Mouse (Mus musculus): Measurements from ENCODE around the gene Carmil3. TPM values are rescaled to one million over a fixed set of nuclear protein-coding genes. Genes with fewer than 3 reads are reported as not detected.

Carmil3 gene
- total and polyA plus RNA-seq, 3 experiments = 0.27 to 2.6 TPM; not detected in 1

GRCm38 (mm10) chr14:55491291-55491833, 911 bp downstream of the Carmil3 start:
- H3K36me3 ChIP-seq (ENCODE audit: control insufficient read depth in 1 of 2, insufficient read depth in 2 of 2, low read length in 2 of 2) = peaks cover 0 to 5% of the 10 kb centered on the region in 2 experiments; a peak in 2 of 4 replicates
- no peaks in the 10 kb centered on the region for H3K79me2 ChIP-seq (ENCODE audit: control insufficient read depth, insufficient read depth, low read length, poor library complexity)
- no peaks in the 10 kb centered on the region for H3K9me3 ChIP-seq (replicated peaks; ENCODE audit: insufficient read depth, low read length)
- H3K4me1 ChIP-seq (ENCODE audit: control insufficient read depth in 1 of 2, insufficient read depth in 2 of 2, low read length in 2 of 2) = peaks cover 0 to 10% of the 10 kb centered on the region in 2 experiments; a peak in 2 of 4 replicates
- H3K27me3 ChIP-seq (ENCODE audit: control insufficient read depth in 1 of 2, insufficient read depth in 2 of 2, low read length in 2 of 2) = no peaks in the 10 kb centered on the region
- H3K9ac ChIP-seq (ENCODE audit: control insufficient read depth, low read depth, low read length, poor library complexity, severe bottlenecking) = peak overlapping the region; percentile 67
- H3K4me3 ChIP-seq (ENCODE audit: control insufficient read depth in 1 of 2, insufficient read depth in 1 of 2, low read depth in 2 of 2, low read length in 2 of 2) = peak overlapping the region; percentile 45 to 67
- TF ChIP-seq GATA1 (IDR thresholded peaks at IDR 0.05; ENCODE audit: low read depth, low read length) (peak; percentile 46; the same call in 1 of the 2 replicates), TCF12 (IDR thresholded peaks at IDR 0.05; ENCODE audit: low read depth, low read length) (no peak), MXI1 (IDR thresholded peaks at IDR 0.05; ENCODE audit: low read depth, low read length) (peak; percentile 69), E2F4 (IDR thresholded peaks at IDR 0.05; ENCODE audit: borderline replicate concordance, low read depth, low read length) (no peak), TBP (IDR thresholded peaks at IDR 0.05; ENCODE audit: low read depth, low read length) (no peak), CTCF (IDR thresholded peaks at IDR 0.05 in 2 of 3, conservative IDR thresholded peaks at IDR 0.05 in 1 of 3; ENCODE audit: control insufficient read depth in 1 of 3, insufficient read depth in 1 of 3, low read depth in 2 of 3, low read length in 3 of 3, poor library complexity in 1 of 3, severe bottlenecking in 1 of 3) (peak in 1 of 3 experiments; percentile 7; a peak in 1 of 6 replicates), POLR2AphosphoS2 (IDR thresholded peaks at IDR 0.05; ENCODE audit: low read length) (no peak), ELF1 (IDR thresholded peaks at IDR 0.05; ENCODE audit: low read depth, low read length) (0 out of 2 replicates have a peak, but pooled peaks have one; percentile 35), USF1 (IDR thresholded peaks at IDR 0.05; ENCODE audit: low read depth, low read length) (no peak), MYB (IDR thresholded peaks at IDR 0.05; ENCODE audit: low read depth, low read length) (no peak), JUND (IDR thresholded peaks at IDR 0.05; ENCODE audit: low read depth, low read length) (no peak), UBTF (IDR thresholded peaks at IDR 0.05; ENCODE audit: borderline replicate concordance, insufficient read depth, low read depth, low read length) (no peak), HCFC1 (IDR thresholded peaks at IDR 0.05; ENCODE audit: low read depth, low read length) (peak; percentile 33; the same call in 1 of the 2 replicates), NELFE (IDR thresholded peaks at IDR 0.05; ENCODE audit: low read depth, low read length) (0 out of 2 replicates have a peak, but pooled peaks have one; percentile 16), EP300 (IDR thresholded peaks at IDR 0.05; ENCODE audit: low read depth in 1 of 2, low read length in 2 of 2) (peak; percentile 14 to 44; a peak in 2 of 4 replicates), ZKSCAN1 (IDR thresholded peaks at IDR 0.05; ENCODE audit: low read depth, low read length) (no peak), RCOR1 (IDR thresholded peaks at IDR 0.05; ENCODE audit: low read depth, low read length) (0 out of 2 replicates have a peak, but pooled peaks have one; percentile 47), MAFK (IDR thresholded peaks at IDR 0.05; ENCODE audit: borderline replicate concordance, low read depth, low read length) (no peak), MAZ (IDR thresholded peaks at IDR 0.05; ENCODE audit: low read depth, low read length) (peak; percentile 95), SIN3A (IDR thresholded peaks at IDR 0.05; ENCODE audit: low read length) (peak; percentile 92)
- no peak overlapping the region for H3K27ac ChIP-seq (ENCODE audit: control insufficient read depth, low read depth, low read length)
- peak; percentile 73 for DNase-seq (ENCODE audit: low read depth, low spot score)

- TF ChIP-seq MXI1 (IDR thresholded peaks at IDR 0.05; ENCODE audit: low read depth, low read length) (no peak), TAL1 (IDR thresholded peaks at IDR 0.05; ENCODE audit: low read length) (no peak), RAD21 (IDR thresholded peaks at IDR 0.05; ENCODE audit: low read depth, low read length) (no peak), ZMIZ1 (IDR thresholded peaks at IDR 0.05; ENCODE audit: low read depth, low read length) (no peak)
- H3K79me2 ChIP-seq (ENCODE audit: control insufficient read depth, insufficient read depth, low read length, poor library complexity) = no peaks in the 10 kb centered on the region
- H3K4me3 ChIP-seq (ENCODE audit: control insufficient read depth in 1 of 2, insufficient read depth in 1 of 2, low read depth in 2 of 2, low read length in 2 of 2) = no peak overlapping the region
- H3K4me1 ChIP-seq (ENCODE audit: control insufficient read depth in 1 of 2, insufficient read depth in 2 of 2, low read length in 2 of 2) = peaks cover 0 to 5% of the 10 kb centered on the region in 2 experiments; a peak in 2 of 4 replicates
- H3K27ac ChIP-seq (ENCODE audit: control insufficient read depth, low read depth, low read length) = no peak overlapping the region
- H3K9ac ChIP-seq (ENCODE audit: control insufficient read depth, low read depth, low read length, poor library complexity, severe bottlenecking) = no peak overlapping the region
- H3K36me3 ChIP-seq (ENCODE audit: control insufficient read depth in 1 of 2, insufficient read depth in 2 of 2, low read length in 2 of 2) = peaks cover 0 to 5% of the 10 kb centered on the region in 2 experiments; a peak in 2 of 4 replicates
- H3K9me3 ChIP-seq (replicated peaks; ENCODE audit: insufficient read depth, low read length) = no peaks in the 10 kb centered on the region
- no peak for DNase-seq (ENCODE audit: low read depth, low spot score)
- no peaks in the 10 kb centered on the region for H3K27me3 ChIP-seq (ENCODE audit: control insufficient read depth in 1 of 2, insufficient read depth in 2 of 2, low read length in 2 of 2)
Measured at GRCm38 (mm10) chr14:55492103-55492502, 1.7 kb downstream of the Carmil3 start.
